Mouse (Mus musculus) forebrain, embryonic 11.5 days (tissue): ENCODE data around the gene Kcnk7. TPM values are rescaled to one million over a fixed set of nuclear protein-coding genes. Genes with fewer than 3 reads are reported as not detected.

Source experiments
- ATAC-seq: fragments of 200-750 bp; cut with Nextera tagmentation; replicated peaks from 2 replicates; pipeline ENCODE4 v1.8.0; 2017; ENCODE audit warnings: moderate TSS enrichment; ENCODE audit not compliant: low FRiP score
- DNase-seq: peaks from one replicate; pipeline ENCODE4 v3.0.0-alpha.2; 2017; ENCODE audit warnings: low spot score
- H3K27ac ChIP-seq: fragments of 300-500 bp; sonication (generic); 2 replicates; pipeline ENCODE4 v1.5.1; 2014; ENCODE audit warnings: low read depth, low read length
- H3K27me3 ChIP-seq: fragments of 300-500 bp; sonication (generic); 2 replicates; pipeline ENCODE4 v1.6.1; 2014; ENCODE audit warnings: mild to moderate bottlenecking, low read length, mixed read lengths; ENCODE audit not compliant: control insufficient read depth, insufficient read depth
- H3K36me3 ChIP-seq: fragments of 300-500 bp; sonication (generic); 2 replicates; pipeline ENCODE4 v1.6.1; 2014; ENCODE audit warnings: mild to moderate bottlenecking, low read length, moderate library complexity, mixed read lengths; ENCODE audit not compliant: control insufficient read depth, insufficient read depth
- H3K4me1 ChIP-seq: fragments of 300-500 bp; sonication (generic); replicated peaks from 2 replicates; pipeline ENCODE4 v1.6.1; 2014; ENCODE audit warnings: low read length, mixed read lengths; ENCODE audit not compliant: control insufficient read depth, insufficient read depth
- H3K4me2 ChIP-seq: fragments of 300-500 bp; sonication (generic); 2 replicates; pipeline ENCODE4 v1.6.1; 2014; ENCODE audit warnings: low read depth, mild to moderate bottlenecking, low read length, moderate library complexity, mixed read lengths; ENCODE audit not compliant: severe bottlenecking
- H3K4me3 ChIP-seq: fragments of 300-500 bp; sonication (generic); 2 replicates; pipeline ENCODE4 v1.5.1; 2014; ENCODE audit warnings: low read depth, low read length
- H3K9ac ChIP-seq: fragments of 300-500 bp; sonication (generic); 2 replicates; pipeline ENCODE4 v1.6.1; 2014; ENCODE audit warnings: low read length
- H3K9me3 ChIP-seq: fragments of 300-500 bp; sonication (generic); 2 replicates; pipeline ENCODE4 v1.6.1; 2016; ENCODE audit warnings: low read length, mixed read lengths; ENCODE audit not compliant: control insufficient read depth
- WGBS: fragments of 180-500 bp; shearing (Covaris S2); extraction: QIAGEN DNeasy Blood & Tissue Kit; methylation state at CpG from one replicate; pipeline ENCODE4 v1.1.7; 2014; 5-methylcytosine and 5-hydroxymethylcytosine counted together
- polyA plus RNA-seq: library from polyadenylated mRNA; unstranded; fragments of >200 nt; fragmentation: Nextera tagmentation; extraction: Ambion mirVana; gene quantifications from 2 replicates; pipeline ENCODE4 v1.2.1, GENCODE M21; 2014

Kcnk7 gene
- polyA plus RNA-seq, 1 experiment from 2014 or later = not detected

- WGBS = 1% methylated on average over 47 of the region's 47 CpGs
- peaks cover 24% of the 10 kb centered on the region; the same call in 1 of the 2 replicates for H3K4me1 ChIP-seq
Observed at GRCm38 (mm10) chr19:5731264-5731978, 27.3 kb downstream of the Kcnk7 start.

GRCm38 (mm10) chr19:5734325-5734724 lies 30.2 kb downstream of the Kcnk7 start:
- no peaks in the 10 kb centered on the region; the same call in 1 of the 2 replicates for H3K27me3 ChIP-seq
- H3K27ac ChIP-seq = no peak overlapping the region
- H3K4me1 ChIP-seq = peaks cover 10% of the 10 kb centered on the region; the same call in 1 of the 2 replicates
- 83% methylated on average over 9 of the region's 9 CpGs for WGBS
- no peak overlapping the region for H3K4me2 ChIP-seq
- no peak overlapping the region for H3K9ac ChIP-seq
- ATAC-seq (no peak), DNase-seq (no peak)
- H3K36me3 ChIP-seq = no peaks in the 10 kb centered on the region
- H3K4me3 ChIP-seq = no peak overlapping the region
- H3K9me3 ChIP-seq = no peaks in the 10 kb centered on the region

More at GRCm38 (mm10) chr19:5731264-5731978, 27.3 kb downstream of the Kcnk7 start:
- DNase-seq (peak; percentile 96), ATAC-seq (peak; percentile 86)
- H3K4me3 ChIP-seq = peak overlapping the region; percentile 83
- peak overlapping the region; percentile 97 for H3K4me2 ChIP-seq
- H3K27ac ChIP-seq = no peak overlapping the region
- no peaks in the 10 kb centered on the region for H3K9me3 ChIP-seq
- no peaks in the 10 kb centered on the region for H3K36me3 ChIP-seq
- H3K9ac ChIP-seq = peak overlapping the region; percentile 71
- no peaks in the 10 kb centered on the region; the same call in 1 of the 2 replicates for H3K27me3 ChIP-seq

GRCm38 (mm10) chr19:5739446-5739845 lies 35.3 kb downstream of the Kcnk7 start:
- Histone ChIP-seq H3K4me2 (no peak overlapping the region), H3K9ac (no peak overlapping the region), H3K4me3 (no peak overlapping the region), H3K36me3 (no peaks in the 10 kb centered on the region), H3K27me3 (peaks cover 25% of the 10 kb centered on the region), H3K27ac (no peak overlapping the region), H3K4me1 (peaks cover 15% of the 10 kb centered on the region), H3K9me3 (no peaks in the 10 kb centered on the region)
- DNase-seq (no peak), ATAC-seq (no peak)
- 57% methylated on average over 2 of the region's 2 CpGs for WGBS

- Histone ChIP-seq H3K36me3 (no peaks in the 10 kb centered on the region), H3K4me3 (peak within 1 kb of the TSS; percentile 59), H3K27me3 (peaks cover 35% of the 10 kb centered on the region), H3K4me2 (peak within 1 kb of the TSS; percentile 99), H3K9me3 (no peaks in the 10 kb centered on the region), H3K27ac (no peak within 1 kb of the TSS; the same call in 1 of the 2 replicates), H3K4me1 (peaks cover 20% of the 10 kb centered on the region), H3K9ac (peak within 1 kb of the TSS; percentile 83)
- ATAC-seq (no peak), DNase-seq (no peak)
- WGBS = 25% methylated on average over 13 of the region's 14 CpGs
Observed at GRCm38 (mm10) chr19:5740320-5741317, 36.5 kb downstream of the Kcnk7 start, which contains the start of gene Ltbp3. TSS of gene Ltbp3 (plus strand) at chr19:5740904.

- Histone ChIP-seq H3K36me3 (no peaks in the 10 kb centered on the region), H3K4me1 (peaks cover 30% of the 10 kb centered on the region), H3K9me3 (no peaks in the 10 kb centered on the region), H3K4me3 (peak overlapping the region; percentile 59), H3K27me3 (peaks cover 35% of the 10 kb centered on the region), H3K9ac (peak overlapping the region; percentile 83), H3K27ac (no peak overlapping the region; the same call in 1 of the 2 replicates), H3K4me2 (peak overlapping the region; percentile 99)
- WGBS = under 1% methylated on average over 55 of the region's 55 CpGs
- peak; percentile 47 for ATAC-seq
- peak; percentile 82 for DNase-seq
Observed at GRCm38 (mm10) chr19:5741641-5742240, 37.6 kb downstream of the Kcnk7 start.

GRCm38 (mm10) chr19:5742241-5742641 lies 38.1 kb downstream of the Kcnk7 start:
- DNase-seq = peak; percentile 67
- 2% methylated on average over 32 of the region's 32 CpGs for WGBS
- H3K36me3 ChIP-seq = no peaks in the 10 kb centered on the region

GRCm38 (mm10) chr19:5743576-5743975 lies 39.4 kb downstream of the Kcnk7 start:
- peaks cover 30% of the 10 kb centered on the region for H3K4me1 ChIP-seq
- WGBS = 68% methylated on average over 5 of the region's 5 CpGs

More at GRCm38 (mm10) chr19:5742241-5742641, 38.1 kb downstream of the Kcnk7 start:
- Histone ChIP-seq H3K4me3 (peak overlapping the region; percentile 59), H3K27ac (no peak overlapping the region; the same call in 1 of the 2 replicates), H3K9me3 (no peaks in the 10 kb centered on the region), H3K4me2 (peak overlapping the region; percentile 99), H3K4me1 (peaks cover 30% of the 10 kb centered on the region), H3K9ac (peak overlapping the region; percentile 83), H3K27me3 (peaks cover 35% of the 10 kb centered on the region)
- peak; percentile 55 for ATAC-seq

More at GRCm38 (mm10) chr19:5743576-5743975, 39.4 kb downstream of the Kcnk7 start:
- ATAC-seq = no peak
- Histone ChIP-seq H3K27ac (no peak overlapping the region), H3K4me3 (no peak overlapping the region), H3K27me3 (peaks cover 35% of the 10 kb centered on the region), H3K4me2 (no peak overlapping the region), H3K9ac (no peak overlapping the region), H3K36me3 (no peaks in the 10 kb centered on the region), H3K9me3 (no peaks in the 10 kb centered on the region)
- DNase-seq = no peak
